In genomic region chr8:72303633-72304032, GRCm38 (mm10) we compare ENCODE assay signal across 7 mouse cellular contexts. TPM values are rescaled to one million over a fixed set of nuclear protein-coding genes. Genes with fewer than 3 reads are reported as not detected.
DNase-seq lines count a peak whose midpoint lies in the region; ATAC-seq lines count a peak whose summit lies in the region.

No protein-coding gene starts in this region.

- peak; percentile 81 for DNase-seq in 416B (ENCODE audit: low read depth)
- peak; percentile 58 for DNase-seq in CD4-positive, CD25-positive, alpha-beta regulatory T cell, adult 2 months (ENCODE audit: low read depth, low spot score)
- peak; percentile 57 to 71 for DNase-seq in gastrocnemius, adult 8-10 months (ENCODE audit: low spot score in 2 of 2)
- DNase-seq in kidney, postnatal 14 days: peak; percentile 77
- no peak for DNase-seq in embryo, embryonic 10 days (ENCODE audit: low spot score)
- DNase-seq in hindbrain, embryonic 10.5 days (ENCODE audit: low spot score): no peak

- H3K4me3 ChIP-seq in hindbrain, embryonic 10.5 days: no peak overlapping the region

- H3K36me3 ChIP-seq in hindbrain, embryonic 10.5 days: no peaks in the 10 kb centered on the region

- H3K9me3 ChIP-seq in hindbrain, embryonic 10.5 days: no peaks in the 10 kb centered on the region

- H3K27ac ChIP-seq in hindbrain, embryonic 10.5 days: no peak overlapping the region

- no peaks in the 10 kb centered on the region for H3K27me3 ChIP-seq in hindbrain, embryonic 10.5 days (ENCODE audit: insufficient read depth, poor library complexity, severe bottlenecking)

- WGBS in hindbrain, embryonic 10.5 days: 75% methylated on average over 8 of the region's 8 CpGs

- no peaks in the 10 kb centered on the region for H3K4me1 ChIP-seq in hindbrain, embryonic 10.5 days (replicated peaks)

- peak; percentile 87 for ATAC-seq in monocyte, adult 5-6 weeks (replicated peaks; ENCODE audit: insufficient number of reproducible peaks, low FRiP score, low TSS enrichment, poor library complexity, severe bottlenecking)

RNA-seq across cellular contexts. Expression of gene Gm10282, which starts 1.4 kb away (rescaled TPM):
- 1 to 10 TPM; 1.7 to 3.2 (median 2.8) TPM for total RNA-seq in gastrocnemius, adult 8-10 months (2022)
- 1.5 to 3.3 TPM (median 3.1 TPM) in 3 replicates for total RNA-seq in monocyte, adult 5-6 weeks (2017)
- 31.5 and 33.0 TPM in 2 replicates for polyA plus RNA-seq in hindbrain, embryonic 10.5 days (2016; fragmentation: Nextera tagmentation; extraction: Ambion mirVana)

RNA-seq across cellular contexts. Expression of gene Klf2, which starts 15.2 kb away (rescaled TPM):
- total RNA-seq in gastrocnemius, adult 8-10 months (2022): 10 to 100 TPM in 3 of 4 experiments, 1 to 10 TPM in 1; 6.8 to 14.3 (median 11.5) TPM
- total RNA-seq in monocyte, adult 5-6 weeks (2017): 183 to 225 TPM (median 194 TPM) in 3 replicates
- 3.9 and 5.8 TPM in 2 replicates for polyA plus RNA-seq in hindbrain, embryonic 10.5 days (2016; fragmentation: Nextera tagmentation; extraction: Ambion mirVana)

Comparison
In these comparisons a context has a peak if more than half of its experiments do, and no peak if none do; other contexts are left out.
1. DNase-seq: peak in 416B (single experiment), CD4-positive, CD25-positive, alpha-beta regulatory T cell, adult 2 months (single experiment), gastrocnemius, adult 8-10 months (2 of 2) and kidney, postnatal 14 days (single experiment); none in embryo, embryonic 10 days (single experiment) and hindbrain, embryonic 10.5 days (single experiment).
2. RNA of gene Klf2, which starts 15.2 kb away (total RNA-seq): 183 to 225 TPM in monocyte, adult 5-6 weeks; 6.8 to 14.3 TPM in gastrocnemius, adult 8-10 months; every median in the first group is over 10 times any median in the second.